Mouse (Mus musculus) myocyte (in vitro differentiated cells): ENCODE measurements around the gene Nfkbid. TPM values are rescaled to one million over a fixed set of nuclear protein-coding genes. Genes with fewer than 3 reads are reported as not detected.

Experiments
- H3K27me3 ChIP-seq: one replicate; pipeline ENCODE4 v1.6.1; 2011; ENCODE audit not compliant: control insufficient read depth, insufficient read depth, insufficient read length
- H3K36me3 ChIP-seq: one replicate; pipeline ENCODE4 v1.6.1; 2011; ENCODE audit not compliant: control insufficient read depth, insufficient read depth
- H3K4me2 ChIP-seq: one replicate; pipeline ENCODE4 v1.6.1; 2011; ENCODE audit warnings: low read depth, control low read depth
- H3K4me3 ChIP-seq: one replicate; pipeline ENCODE4 v1.5.1; 2011; ENCODE audit warnings: mild to moderate bottlenecking, control low read depth, moderate library complexity
- H3K79me2 ChIP-seq: one replicate; pipeline ENCODE4 v1.6.1; 2011; ENCODE audit not compliant: control insufficient read depth, insufficient read depth
- H3ac ChIP-seq: one replicate; pipeline ENCODE4 v1.6.1; 2011; ENCODE audit not compliant: control insufficient read depth, insufficient read length
- CEBPB ChIP-seq: IDR thresholded peaks from 2 replicates; pipeline ENCODE4 v1.6.1; 2011; ENCODE audit warnings: mild to moderate bottlenecking, moderate library complexity; ENCODE audit not compliant: poor library complexity, insufficient read depth, severe bottlenecking
- E2F4 ChIP-seq: IDR thresholded peaks from one replicate; pipeline ENCODE4 v1.6.1; 2011; ENCODE audit warnings: mild to moderate bottlenecking, control low read depth, moderate library complexity; ENCODE audit not compliant: insufficient read depth
- MAX ChIP-seq: IDR thresholded peaks from one replicate; pipeline ENCODE4 v1.6.1; 2011; ENCODE audit warnings: low read depth, mild to moderate bottlenecking, control low read depth
- MYOD1 ChIP-seq, 3 experiments: IDR thresholded peaks; one replicate each; pipeline ENCODE4 v1.6.1; 2011; ENCODE audit warnings: control low read depth in 2 of 3, low read depth in 2 of 3, mild to moderate bottlenecking in 2 of 3, moderate library complexity in 1 of 3; ENCODE audit not compliant: insufficient read length in 2 of 3, control insufficient read depth in 1 of 3
- MYOG ChIP-seq, 3 experiments: IDR thresholded peaks; one replicate each; pipeline ENCODE4 v1.6.1; 2011; ENCODE audit warnings: control low read depth in 2 of 3, low read depth in 2 of 3, mild to moderate bottlenecking in 2 of 3; ENCODE audit not compliant: insufficient read length in 2 of 3, control insufficient read depth in 1 of 3, insufficient read depth in 1 of 3
- POLR2A ChIP-seq: IDR thresholded peaks from one replicate; pipeline ENCODE4 v1.6.1; 2011; ENCODE audit warnings: low read depth, mild to moderate bottlenecking, control low read depth, moderate library complexity; ENCODE audit not compliant: insufficient read length
- POLR2AphosphoS2 ChIP-seq: IDR thresholded peaks from one replicate; pipeline ENCODE4 v1.6.1; 2011; ENCODE audit warnings: low read depth, control low read depth; ENCODE audit not compliant: insufficient read length
- REST ChIP-seq: IDR thresholded peaks from one replicate; pipeline ENCODE4 v1.6.1; 2011; ENCODE audit warnings: mild to moderate bottlenecking, control low read depth, moderate library complexity; ENCODE audit not compliant: insufficient read depth, insufficient read length
- SRF ChIP-seq: IDR thresholded peaks from one replicate; pipeline ENCODE4 v1.6.1; 2011; ENCODE audit warnings: low read depth; ENCODE audit not compliant: control insufficient read depth, insufficient read length
- TCF12 ChIP-seq: IDR thresholded peaks from one replicate; pipeline ENCODE4 v1.6.1; 2011; ENCODE audit warnings: mild to moderate bottlenecking, control low read depth; ENCODE audit not compliant: poor library complexity, insufficient read depth, severe bottlenecking
- TCF3 ChIP-seq: IDR thresholded peaks from one replicate; pipeline ENCODE4 v1.6.1; 2011; ENCODE audit warnings: low read depth, control low read depth; ENCODE audit not compliant: insufficient read length
- USF1 ChIP-seq: IDR thresholded peaks from one replicate; pipeline ENCODE4 v1.6.1; 2011; ENCODE audit warnings: low read depth, mild to moderate bottlenecking, control low read depth, moderate library complexity
- polyA plus RNA-seq: library from polyadenylated mRNA; unstranded; fragments of >200 nt; fragmentation: generic; extraction: Trizol; gene quantifications from one replicate; pipeline ENCODE4 v1.2.1, GENCODE M21; 2012; ENCODE audit warnings: missing spikeins

Gene Nfkbid
- polyA plus RNA-seq, 1 experiment = 0.07 TPM

DNA sequence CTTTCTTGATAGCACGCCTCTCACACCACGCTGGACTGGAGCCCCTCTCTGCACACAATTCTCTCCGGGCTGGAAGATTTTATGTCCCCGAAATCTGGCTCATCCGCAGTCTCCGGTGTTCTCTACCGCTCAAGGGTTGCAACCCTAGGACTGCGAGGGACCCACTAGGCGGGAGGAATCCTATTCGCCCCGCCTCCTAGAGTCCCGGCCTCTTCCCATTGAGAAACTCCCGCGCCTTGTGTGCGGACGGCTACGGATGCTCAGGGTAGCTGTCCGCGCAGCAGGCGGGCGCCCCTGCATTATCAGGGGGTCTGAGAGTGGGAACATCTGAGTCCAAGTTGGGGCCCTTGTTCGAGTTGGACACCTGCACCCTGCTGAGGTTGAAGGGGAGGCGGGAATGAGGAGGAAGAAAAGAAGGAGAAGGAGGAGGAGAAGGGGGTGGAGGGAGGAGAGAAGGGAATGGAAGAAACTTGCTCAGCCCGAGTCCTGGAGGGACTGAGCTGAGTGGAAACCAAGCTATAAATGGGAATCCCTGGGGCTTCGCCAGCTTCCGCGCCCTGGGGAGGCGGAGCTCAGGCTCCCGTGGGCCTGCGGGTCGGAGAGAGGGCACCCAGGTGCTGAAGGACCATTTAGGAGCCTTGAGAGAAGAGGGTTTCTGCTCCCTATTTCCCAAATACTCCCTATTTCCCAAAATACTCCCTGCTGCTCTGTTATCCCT, 35.5 kb downstream of the Nfkbid start:
- Histone ChIP-seq H3K4me2 (no peak overlapping the region), H3K4me3 (no peak overlapping the region), H3K27me3 (peaks cover 87% of the 10 kb centered on the region), H3K79me2 (no peaks in the 10 kb centered on the region), H3K36me3 (no peaks in the 10 kb centered on the region), H3ac (no peak overlapping the region)
- TF ChIP-seq USF1 = no peak
- TF ChIP-seq POLR2A = no peak
- TF ChIP-seq MYOG (IDR thresholded peaks at IDR 0.05; ENCODE audit: control insufficient read depth in 1 of 3, insufficient read depth in 1 of 3, insufficient read length in 2 of 3, low read depth in 2 of 3) = no peak
- no peak for TF ChIP-seq TCF3
- no peak for TF ChIP-seq E2F4
- TF ChIP-seq MYOD1 (IDR thresholded peaks at IDR 0.05; ENCODE audit: control insufficient read depth in 1 of 3, insufficient read length in 2 of 3, low read depth in 2 of 3) = no peak
- no peak for TF ChIP-seq REST
- no peak for TF ChIP-seq POLR2AphosphoS2
- no peak for TF ChIP-seq MAX
- no peak for TF ChIP-seq SRF
- no peak for TF ChIP-seq CEBPB
- TF ChIP-seq TCF12 = no peak

DNA sequence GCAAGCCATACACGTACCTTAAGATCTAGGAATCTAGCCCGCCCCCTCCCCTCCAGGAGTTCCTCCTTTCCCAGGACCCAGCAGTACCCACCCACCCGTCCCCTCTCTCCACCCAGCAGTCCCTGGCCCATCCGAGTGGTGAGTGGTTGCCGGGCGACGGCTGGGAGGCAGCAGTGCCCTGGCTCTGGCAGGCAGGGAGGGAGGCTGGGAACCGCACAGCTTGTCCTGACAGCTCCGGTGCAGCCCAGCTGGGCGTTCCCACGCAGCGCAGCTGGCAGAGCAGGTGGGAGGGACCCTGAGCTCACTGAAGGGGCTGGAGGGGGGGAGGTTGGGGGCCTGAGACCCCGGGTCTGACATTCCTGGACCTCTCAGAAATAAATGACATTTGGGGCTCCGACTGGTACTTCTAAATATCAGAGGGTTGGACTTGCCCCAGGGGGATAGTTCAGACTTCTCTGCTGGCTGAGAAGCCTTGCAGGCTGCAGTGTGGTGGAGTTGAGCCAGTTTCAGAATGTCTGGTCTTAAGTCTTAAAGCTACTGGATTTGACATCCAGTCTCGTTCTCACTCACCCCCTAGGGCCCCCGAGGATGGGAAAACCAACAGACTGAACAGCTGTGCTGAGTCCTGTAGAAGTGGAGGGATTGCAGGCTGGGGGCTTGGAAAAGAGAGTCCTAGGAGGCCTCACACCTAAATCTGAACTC, 36.2 kb downstream of the Nfkbid start, which contains the start of the genes Kirrel2 and Nphs1:
Gene Kirrel2, minus strand, starts transcription at position 62 of the 702 bp plus-strand sequence.
Gene Nphs1, plus strand, starts transcription at position 687 of the 702 bp plus-strand sequence.
- no peak within 1 kb of the TSS for H3ac ChIP-seq
- H3K36me3 ChIP-seq = no peaks in the 10 kb centered on the region
- TF ChIP-seq REST = no peak
- TF ChIP-seq TCF3 = no peak
- TF ChIP-seq TCF12 = no peak
- no peak for TF ChIP-seq POLR2A
- no peak for TF ChIP-seq POLR2AphosphoS2
- no peak for TF ChIP-seq SRF
- TF ChIP-seq USF1 = no peak
- no peak for TF ChIP-seq MAX
- TF ChIP-seq MYOG (IDR thresholded peaks at IDR 0.05; ENCODE audit: control insufficient read depth in 1 of 3, insufficient read depth in 1 of 3, insufficient read length in 2 of 3, low read depth in 2 of 3) = no peak
- no peak for TF ChIP-seq CEBPB
- TF ChIP-seq E2F4 = no peak
- TF ChIP-seq MYOD1 (IDR thresholded peaks at IDR 0.05; ENCODE audit: control insufficient read depth in 1 of 3, insufficient read length in 2 of 3, low read depth in 2 of 3) = no peak
- no peak within 1 kb of the TSS for H3K4me3 ChIP-seq
- H3K4me2 ChIP-seq = no peak within 1 kb of the TSS
- H3K79me2 ChIP-seq = no peaks in the 10 kb centered on the region
- H3K27me3 ChIP-seq = peaks cover 88% of the 10 kb centered on the region

DNA sequence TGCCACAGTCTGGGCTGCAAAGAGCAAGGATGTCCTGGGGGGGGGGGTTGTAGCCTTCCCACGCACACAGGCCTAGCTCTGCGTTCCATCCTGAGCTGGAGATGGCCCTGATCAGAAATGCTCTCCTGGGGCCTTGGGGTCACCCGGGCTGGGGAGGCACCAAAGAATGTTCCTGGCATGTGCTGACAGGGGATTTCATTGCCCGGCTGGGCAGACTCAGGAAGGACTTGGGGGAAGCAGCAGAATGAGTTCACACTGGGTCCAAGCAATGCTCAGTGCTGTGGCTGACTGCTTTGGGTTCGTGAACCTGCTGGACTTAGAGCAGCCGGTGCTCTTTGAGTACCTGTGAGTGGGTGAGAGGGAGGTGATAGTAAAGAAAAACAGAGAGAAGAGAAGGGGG, 38.0 kb downstream of the Nfkbid start:
- TF ChIP-seq TCF12 (no peak), SRF (no peak), POLR2A (no peak), E2F4 (no peak), MYOG (IDR thresholded peaks at IDR 0.05; ENCODE audit: control insufficient read depth in 1 of 3, insufficient read depth in 1 of 3, insufficient read length in 2 of 3, low read depth in 2 of 3) (no peak), USF1 (no peak), MAX (no peak), TCF3 (no peak), REST (no peak), MYOD1 (IDR thresholded peaks at IDR 0.05; ENCODE audit: control insufficient read depth in 1 of 3, insufficient read length in 2 of 3, low read depth in 2 of 3) (no peak), CEBPB (no peak), POLR2AphosphoS2 (no peak)
- H3ac ChIP-seq = no peak overlapping the region
- no peaks in the 10 kb centered on the region for H3K79me2 ChIP-seq
- H3K27me3 ChIP-seq = peaks cover 82% of the 10 kb centered on the region
- H3K4me3 ChIP-seq = no peak overlapping the region
- H3K4me2 ChIP-seq = no peak overlapping the region
- H3K36me3 ChIP-seq = no peaks in the 10 kb centered on the region

DNA sequence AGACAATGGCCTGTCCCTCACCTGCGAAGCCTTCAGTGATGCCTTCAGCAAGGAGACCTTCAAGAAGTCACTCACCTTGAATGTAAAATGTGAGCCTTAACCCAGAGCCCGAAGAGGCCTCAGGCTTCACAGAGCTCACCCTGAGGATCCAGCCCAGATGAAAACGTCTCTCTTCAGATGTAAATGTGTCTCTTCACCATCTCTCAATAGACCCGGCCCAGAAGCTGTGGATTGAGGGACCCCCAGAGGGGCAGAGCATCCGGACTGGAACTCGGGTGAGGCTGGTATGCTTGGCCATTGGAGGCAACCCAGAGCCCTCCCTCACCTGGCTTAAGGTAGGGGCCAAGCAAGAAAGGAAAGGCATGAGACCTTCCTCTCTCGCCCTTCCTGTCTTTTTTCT, 42.0 kb downstream of the Nfkbid start:
- no peak overlapping the region for H3K4me2 ChIP-seq
- peaks cover 87% of the 10 kb centered on the region for H3K27me3 ChIP-seq
- TF ChIP-seq SRF (no peak), POLR2AphosphoS2 (no peak), TCF12 (no peak), MYOD1 (IDR thresholded peaks at IDR 0.05; ENCODE audit: control insufficient read depth in 1 of 3, insufficient read length in 2 of 3, low read depth in 2 of 3) (no peak), MAX (no peak), MYOG (IDR thresholded peaks at IDR 0.05; ENCODE audit: control insufficient read depth in 1 of 3, insufficient read depth in 1 of 3, insufficient read length in 2 of 3, low read depth in 2 of 3) (no peak), USF1 (no peak), POLR2A (no peak), TCF3 (no peak), CEBPB (no peak), E2F4 (no peak), REST (no peak)
- no peak overlapping the region for H3K4me3 ChIP-seq
- H3K36me3 ChIP-seq = no peaks in the 10 kb centered on the region
- no peak overlapping the region for H3ac ChIP-seq
- no peaks in the 10 kb centered on the region for H3K79me2 ChIP-seq
